Mouse (Mus musculus): ENCODE results near the gene Wif1. TPM values are rescaled to one million over a fixed set of nuclear protein-coding genes. Genes with fewer than 3 reads are reported as not detected.

The Wif1 gene
- polyA plus RNA-seq, 1 experiment from 2014 or later: 0.03 TPM

- TF ChIP-seq CTCF (IDR thresholded peaks at IDR 0.05): no peak
- ChIA-PET POLR2A (no interaction called here), CTCF (no interaction called here)
- in situ Hi-C loops (cut with MboI; ENCODE audit: low pct_unique_long_range_greater_than_20kb): no loop called here
- ATAC-seq (no peak), DNase-seq (ENCODE audit: low read depth, low spot score) (no peak)
- peaks cover 58% of the 10 kb centered on the region for H3K27me3 ChIP-seq
Measured at GRCm38 (mm10) chr10:121038556-121039284, 5.0 kb downstream of the Wif1 start.

DNA sequence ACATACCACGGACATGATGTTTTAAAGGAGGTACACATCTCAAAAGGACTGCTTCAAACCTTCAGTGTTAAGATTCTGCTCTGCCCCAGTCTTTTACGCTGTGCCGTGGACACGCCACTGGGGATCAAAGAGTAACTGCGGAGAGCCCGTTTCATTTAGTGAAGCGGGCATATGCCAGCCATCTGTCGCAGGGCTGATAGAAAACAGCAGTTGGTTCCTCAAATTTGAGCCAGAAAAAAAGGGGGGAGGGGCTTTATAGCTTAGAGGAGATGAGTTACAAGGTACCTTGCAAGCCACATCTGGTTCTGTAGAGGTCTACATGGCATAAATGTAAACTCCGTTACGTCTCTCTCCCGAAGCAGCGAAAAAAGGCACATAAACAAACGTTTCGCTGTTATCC, 7.2 kb downstream of the Wif1 start:
- in situ Hi-C loops (cut with MboI; ENCODE audit: low pct_unique_long_range_greater_than_20kb): no loop called here
- TF ChIP-seq CTCF (IDR thresholded peaks at IDR 0.05): no peak
- DNase-seq (ENCODE audit: low read depth, low spot score) (no peak), ATAC-seq (no peak)
- ChIA-PET CTCF (no interaction called here), POLR2A (no interaction called here)
- H3K27me3 ChIP-seq: peaks cover 40% of the 10 kb centered on the region

DNA sequence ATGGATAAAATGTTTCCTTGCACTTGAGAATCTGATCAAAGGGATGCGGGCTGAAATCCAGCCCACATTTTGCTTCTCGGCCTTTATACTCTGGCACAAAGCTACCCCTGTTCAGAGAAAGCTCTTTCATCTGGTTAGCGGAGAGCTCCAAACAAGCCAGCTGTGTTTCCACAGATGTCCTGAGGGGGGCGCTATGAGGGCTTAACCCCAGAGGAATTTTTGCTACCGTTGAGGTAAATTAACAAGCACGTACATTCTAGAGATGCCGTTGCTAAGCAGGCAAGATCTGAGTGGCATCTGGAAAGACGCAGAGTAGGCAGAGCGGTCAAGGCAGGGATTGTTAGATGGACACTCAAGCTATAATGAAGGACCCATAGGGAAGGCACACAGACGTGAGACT, 13.7 kb downstream of the Wif1 start:
- ATAC-seq (no peak), DNase-seq (ENCODE audit: low read depth, low spot score) (no peak)
- in situ Hi-C loops (cut with MboI; ENCODE audit: low pct_unique_long_range_greater_than_20kb): no loop called here
- peak; percentile 30 for TF ChIP-seq CTCF (IDR thresholded peaks at IDR 0.05)
- H3K27me3 ChIP-seq: no peaks in the 10 kb centered on the region
- ChIA-PET CTCF (interaction anchor here (1.5 kb wide), 1 partner anchor 14 kb away, joined by 4 read pairs; the partner anchor contains the start of gene Wif1), POLR2A (no interaction called here)

GRCm38 (mm10) chr10:121052076-121052475, 18.3 kb downstream of the Wif1 start:
- TF ChIP-seq CTCF (IDR thresholded peaks at IDR 0.05): no peak
- in situ Hi-C loops (cut with MboI; ENCODE audit: low pct_unique_long_range_greater_than_20kb): no loop called here
- DNase-seq (ENCODE audit: low read depth, low spot score): no peak
- ATAC-seq: no peak
- no peaks in the 10 kb centered on the region for H3K27me3 ChIP-seq
- POLR2A ChIA-PET: no interaction called here
- CTCF ChIA-PET: no interaction called here

DNA sequence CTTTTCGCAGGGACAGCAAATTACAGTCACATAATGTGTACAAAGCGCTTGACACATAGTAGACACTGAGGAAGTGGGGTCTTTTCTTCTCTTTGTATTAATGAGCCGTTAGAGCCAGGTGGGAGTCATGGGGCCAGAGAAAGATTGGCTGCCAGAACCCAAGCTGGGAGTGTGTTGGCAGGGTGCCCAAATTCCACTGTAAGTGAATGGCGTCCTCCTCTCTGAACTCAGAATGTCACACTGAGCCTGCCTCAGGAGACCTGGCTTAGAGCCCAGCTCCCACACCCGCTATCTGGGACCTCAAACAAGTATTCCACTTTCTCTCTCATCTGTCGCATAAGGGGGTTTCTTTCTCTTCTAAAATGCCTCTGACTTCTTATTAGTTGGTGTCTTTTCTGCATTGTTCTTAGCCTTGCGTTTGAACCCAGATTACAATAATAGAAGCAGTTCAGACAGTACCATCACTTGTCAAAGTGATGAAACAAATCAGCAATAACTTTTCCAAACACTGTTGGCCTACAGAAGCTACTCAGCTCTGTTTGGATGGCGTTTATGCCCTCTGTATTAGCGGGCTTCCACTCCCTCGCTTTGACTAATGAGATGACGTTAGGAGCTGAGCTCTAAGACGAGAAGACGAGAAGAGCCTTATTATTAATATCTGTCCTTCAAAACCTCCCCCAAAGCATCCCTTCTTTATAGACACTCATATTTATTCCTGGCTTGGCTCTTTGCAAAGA, 21.9 kb downstream of the Wif1 start:
- no peaks in the 10 kb centered on the region for H3K27me3 ChIP-seq
- TF ChIP-seq CTCF (IDR thresholded peaks at IDR 0.05): no peak
- CTCF ChIA-PET: interaction anchor here (0.9 to 3.6 kb wide), 2 partner anchors 12 to 23 kb away, joined by 3 to 13 read pairs; partner anchors contain the start of gene Wif1
- no peak for ATAC-seq
- peak; percentile 60 for DNase-seq (ENCODE audit: low read depth, low spot score)
- POLR2A ChIA-PET: interaction anchor here (0.5 kb wide), 1 partner anchor 72 kb away, joined by 6 read pairs; no protein-coding TSS in a partner anchor
- in situ Hi-C loops (cut with MboI; ENCODE audit: low pct_unique_long_range_greater_than_20kb): no loop called here

- H3K27me3 ChIP-seq: no peaks in the 10 kb centered on the region
- ChIA-PET POLR2A (no interaction called here), CTCF (interaction anchor here (3.6 kb wide), 1 partner anchor 24 kb away, joined by 13 read pairs; the partner anchor contains the start of gene Wif1)
- DNase-seq (ENCODE audit: low read depth, low spot score) (no peak), ATAC-seq (no peak)
- in situ Hi-C loops (cut with MboI; ENCODE audit: low pct_unique_long_range_greater_than_20kb): no loop called here
- TF ChIP-seq CTCF (IDR thresholded peaks at IDR 0.05): no peak
Measured at GRCm38 (mm10) chr10:121056823-121057222, 23.1 kb downstream of the Wif1 start.

- ATAC-seq: no peak
- no peak for DNase-seq (ENCODE audit: low read depth, low spot score)
- in situ Hi-C loops (cut with MboI; ENCODE audit: low pct_unique_long_range_greater_than_20kb): no loop called here
Measured at GRCm38 (mm10) chr10:121059043-121060003, 25.6 kb downstream of the Wif1 start.

DNA sequence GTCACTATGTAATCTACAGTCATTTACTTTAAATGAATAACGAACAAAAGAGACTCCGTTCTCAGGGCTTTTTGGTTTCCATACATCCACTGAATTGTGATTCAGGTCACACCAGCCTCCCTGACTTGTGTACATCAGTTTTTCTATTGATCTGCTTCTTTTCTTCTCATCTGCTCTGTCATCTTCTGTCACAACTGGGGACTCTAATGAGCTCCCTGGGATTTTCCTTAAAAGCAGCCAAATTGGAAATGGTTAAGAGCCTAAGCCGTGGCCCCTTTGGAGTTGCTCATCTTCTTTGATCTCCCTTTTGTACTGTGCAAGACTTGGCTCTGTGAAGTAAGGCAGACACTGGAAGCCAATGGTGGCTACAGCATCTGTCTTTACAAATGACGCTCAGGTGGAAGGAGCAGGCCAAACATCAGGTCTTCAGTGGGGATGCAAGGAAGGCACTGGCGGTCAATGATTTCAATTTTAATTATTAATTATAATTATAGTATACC, 27.6 kb downstream of the Wif1 start:
- in situ Hi-C loops (cut with MboI; ENCODE audit: low pct_unique_long_range_greater_than_20kb): no loop called here
- no peaks in the 10 kb centered on the region for H3K27me3 ChIP-seq
- POLR2A ChIA-PET: no interaction called here
- TF ChIP-seq CTCF (IDR thresholded peaks at IDR 0.05): no peak
- CTCF ChIA-PET: no interaction called here
- ATAC-seq (no peak), DNase-seq (ENCODE audit: low read depth, low spot score) (no peak)

More at GRCm38 (mm10) chr10:121059043-121060003, 25.6 kb downstream of the Wif1 start:
- no peak for TF ChIP-seq CTCF (IDR thresholded peaks at IDR 0.05)
- H3K27me3 ChIP-seq: no peaks in the 10 kb centered on the region
- ChIA-PET CTCF (interaction anchor here (1.4 kb wide), 1 partner anchor 20 kb away, joined by 3 read pairs; no protein-coding TSS in a partner anchor), POLR2A (interaction anchor here (0.6 kb wide), 1 partner anchor 103 kb away, joined by 3 read pairs; no protein-coding TSS in a partner anchor)

DNA sequence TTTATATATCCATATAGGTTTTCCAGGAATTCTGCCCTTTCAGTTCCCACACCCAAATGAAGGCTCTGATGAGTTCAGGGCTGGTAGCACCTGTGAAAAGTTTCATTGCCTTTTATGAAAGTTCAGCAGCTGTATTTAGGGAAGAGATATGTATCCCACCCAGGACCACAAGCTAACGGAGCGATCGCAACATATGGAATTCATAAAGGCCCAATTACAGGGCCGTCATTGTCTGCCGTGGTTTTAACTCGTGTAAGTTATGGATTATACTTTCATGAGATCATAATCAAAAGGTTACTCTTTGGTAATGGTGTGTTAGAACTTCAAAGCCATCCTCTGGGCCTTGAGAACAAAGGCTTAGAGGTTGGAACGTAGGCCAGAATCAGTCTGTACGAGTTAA, 28.9 kb downstream of the Wif1 start:
- DNase-seq (ENCODE audit: low read depth, low spot score): no peak
- no peak for ATAC-seq
- TF ChIP-seq CTCF (IDR thresholded peaks at IDR 0.05): no peak
- CTCF ChIA-PET: interaction anchor here (1.3 kb wide), 1 partner anchor 35 kb away, joined by 4 read pairs; no protein-coding TSS in a partner anchor
- POLR2A ChIA-PET: no interaction called here
- in situ Hi-C loops (cut with MboI; ENCODE audit: low pct_unique_long_range_greater_than_20kb): no loop called here
- no peaks in the 10 kb centered on the region for H3K27me3 ChIP-seq

DNA sequence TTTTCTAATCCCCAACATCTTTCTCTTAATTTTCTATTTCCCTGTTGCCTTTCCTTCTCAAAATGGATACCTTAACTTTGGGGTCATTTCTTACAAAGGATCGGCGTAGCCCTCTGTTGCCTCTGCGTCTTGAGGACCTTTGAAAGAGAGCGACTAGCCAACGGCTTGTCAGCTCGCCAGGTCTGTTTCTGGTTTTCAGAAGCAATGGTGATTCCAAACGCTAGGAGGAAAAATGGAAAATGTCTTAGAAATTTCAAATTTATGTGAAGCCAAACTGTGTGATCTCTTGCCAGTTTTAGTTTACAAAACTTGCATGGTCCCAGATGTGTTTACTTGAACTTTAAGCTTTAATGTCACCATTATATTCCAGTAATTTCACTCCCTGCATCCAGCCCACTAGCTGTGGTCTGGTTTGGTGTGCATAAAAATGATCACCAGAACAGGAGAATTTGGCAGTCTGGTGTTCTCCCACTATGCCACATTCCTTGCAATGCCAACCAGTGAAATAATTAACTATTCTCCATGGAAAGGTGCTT, 33.7 kb downstream of the Wif1 start:
- ChIA-PET CTCF (no interaction called here), POLR2A (no interaction called here)
- in situ Hi-C loops (cut with MboI; ENCODE audit: low pct_unique_long_range_greater_than_20kb): no loop called here
- ATAC-seq: no peak
- H3K27me3 ChIP-seq: no peaks in the 10 kb centered on the region
- no peak for DNase-seq (ENCODE audit: low read depth, low spot score)
- no peak for TF ChIP-seq CTCF (IDR thresholded peaks at IDR 0.05)
